Mouse (Mus musculus) embryonic facial prominence, embryonic 10.5 days (tissue): ENCODE results near the gene Sh3glb1. TPM values are rescaled to one million over a fixed set of nuclear protein-coding genes. Genes with fewer than 3 reads are reported as not detected.
"Not testable (repeated sequence)": the region's sequence is repeated elsewhere in the genome, so short reads cannot be mapped to it uniquely, and the experiment has no call there.

Experiments
- DNase-seq: peaks from one replicate; pipeline ENCODE4 v3.0.0-alpha.2; 2017; ENCODE audit warnings: low spot score
- H3K27ac ChIP-seq: fragments of 300-500 bp; sonication (generic); replicated peaks from 2 replicates; pipeline ENCODE4 v1.5.1; 2016; ENCODE audit warnings: mild to moderate bottlenecking
- H3K27me3 ChIP-seq: fragments of 300-500 bp; sonication (generic); replicated peaks from 2 replicates; pipeline ENCODE4 v1.6.1; 2016; ENCODE audit warnings: low read depth, mild to moderate bottlenecking; ENCODE audit not compliant: poor library complexity, severe bottlenecking
- H3K36me3 ChIP-seq: fragments of 300-500 bp; sonication (generic); replicated peaks from 2 replicates; pipeline ENCODE4 v1.6.1; 2016; ENCODE audit warnings: mild to moderate bottlenecking, moderate library complexity
- H3K4me1 ChIP-seq: fragments of 300-500 bp; sonication (generic); 2 replicates; pipeline ENCODE4 v1.6.1; 2016
- H3K4me3 ChIP-seq: fragments of 300-500 bp; sonication (generic); 2 replicates; pipeline ENCODE4 v1.5.1; 2016; ENCODE audit warnings: mild to moderate bottlenecking, moderate library complexity
- H3K9me3 ChIP-seq: fragments of 300-500 bp; sonication (generic); 2 replicates; pipeline ENCODE4 v1.6.1; 2016; ENCODE audit warnings: mild to moderate bottlenecking
- WGBS: fragments of 180-500 bp; shearing (Covaris S2); methylation state at CpG from one replicate; pipeline ENCODE4 v1.1.7; 2016; 5-methylcytosine and 5-hydroxymethylcytosine counted together
- polyA plus RNA-seq: library from polyadenylated mRNA; unstranded; fragments of >200 nt; fragmentation: Nextera tagmentation; extraction: Ambion mirVana; gene quantifications from 2 replicates; pipeline ENCODE4 v1.2.1, GENCODE M21; 2016

The Sh3glb1 gene
- polyA plus RNA-seq, 1 experiment from 2014 or later, result 65.7 TPM

- H3K27me3 ChIP-seq, DNase-seq, H3K4me3 ChIP-seq, H3K36me3 ChIP-seq, H3K27ac ChIP-seq, H3K9me3 ChIP-seq: not testable (repeated sequence)
- peaks cover 26% of the 10 kb centered on the region for H3K4me1 ChIP-seq
- WGBS, result 93% methylated on average over 3 of the region's 3 CpGs
Observed at GRCm38 (mm10) chr3:144722566-144722965, 2.4 kb upstream of the Sh3glb1 start.

GRCm38 (mm10) chr3:144721860-144722256 is 1.7 kb upstream of the Sh3glb1 start:
- WGBS, result 88% methylated on average over 9 of the region's 9 CpGs
- DNase-seq, result no peak
- H3K36me3 ChIP-seq, result no peaks in the 10 kb centered on the region

GRCm38 (mm10) chr3:144721077-144721859 is 1.1 kb upstream of the Sh3glb1 start:
- Histone ChIP-seq H3K4me1 (peaks cover 26% of the 10 kb centered on the region), H3K9me3 (no peaks in the 10 kb centered on the region), H3K27me3 (no peaks in the 10 kb centered on the region), H3K36me3 (no peaks in the 10 kb centered on the region), H3K27ac (no peak overlapping the region), H3K4me3 (no peak overlapping the region)
- WGBS, result 86% methylated on average over 10 of the region's 10 CpGs
- DNase-seq, result no peak

More at GRCm38 (mm10) chr3:144721860-144722256, 1.7 kb upstream of the Sh3glb1 start:
- Histone ChIP-seq H3K27me3 (no peaks in the 10 kb centered on the region), H3K4me1 (peaks cover 26% of the 10 kb centered on the region), H3K9me3 (no peaks in the 10 kb centered on the region), H3K4me3 (no peak overlapping the region), H3K27ac (no peak overlapping the region)

- peak overlapping the region; percentile 96 for H3K27ac ChIP-seq
- under 1% methylated on average over 54 of the region's 56 CpGs for whole genome bisulfite sequencing
- DNase-seq, result peak; percentile 74
Observed at GRCm38 (mm10) chr3:144719088-144719900, 841 bp downstream of the Sh3glb1 start.

GRCm38 (mm10) chr3:144718706-144719087 is 1.4 kb downstream of the Sh3glb1 start:
- no peaks in the 10 kb centered on the region for H3K27me3 ChIP-seq
- H3K36me3 ChIP-seq, result 0 out of 2 replicates have a peak, but pooled peaks cover 4% of the 10 kb centered on the region
- peak overlapping the region; percentile 78 for H3K4me3 ChIP-seq
- 0 out of 2 replicates have a peak overlapping the region, but pooled peaks have one; percentile 35 for H3K27ac ChIP-seq
- no peak for DNase-seq
- WGBS, result 21% methylated on average over 7 of the region's 7 CpGs
- H3K9me3 ChIP-seq, result no peaks in the 10 kb centered on the region
- H3K4me1 ChIP-seq, result peaks cover 32% of the 10 kb centered on the region

More at GRCm38 (mm10) chr3:144719088-144719900, 841 bp downstream of the Sh3glb1 start:
- H3K4me1 ChIP-seq, result peaks cover 30% of the 10 kb centered on the region
- H3K27me3 ChIP-seq, result no peaks in the 10 kb centered on the region
- H3K9me3 ChIP-seq, result no peaks in the 10 kb centered on the region
- peak overlapping the region; percentile 78 for H3K4me3 ChIP-seq
- H3K36me3 ChIP-seq, result 0 out of 2 replicates have a peak, but pooled peaks cover under 1% of the 10 kb centered on the region

- Histone ChIP-seq H3K27ac (no peak overlapping the region), H3K27me3 (no peaks in the 10 kb centered on the region), H3K36me3 (0 out of 2 replicates have a peak, but pooled peaks cover 8% of the 10 kb centered on the region), H3K4me1 (peaks cover 32% of the 10 kb centered on the region), H3K9me3 (no peaks in the 10 kb centered on the region), H3K4me3 (no peak overlapping the region)
- no peak for DNase-seq
- 93% methylated on average over 6 of the region's 6 CpGs for WGBS
Observed at GRCm38 (mm10) chr3:144717835-144718234, 2.3 kb downstream of the Sh3glb1 start.

GRCm38 (mm10) chr3:144717121-144717520 is 3.0 kb downstream of the Sh3glb1 start:
- Histone ChIP-seq H3K27ac (no peak overlapping the region), H3K4me1 (peaks cover 32% of the 10 kb centered on the region), H3K4me3 (no peak overlapping the region), H3K9me3 (no peaks in the 10 kb centered on the region), H3K27me3 (no peaks in the 10 kb centered on the region), H3K36me3 (peaks cover 12% of the 10 kb centered on the region)
- DNase-seq, result no peak
- 90% methylated on average over 3 of the region's 3 CpGs for WGBS

- no peak for DNase-seq
- no peak overlapping the region for H3K27ac ChIP-seq
- H3K4me3 ChIP-seq, result no peak overlapping the region
- H3K4me1 ChIP-seq, result peaks cover 30% of the 10 kb centered on the region
- peaks cover 25% of the 10 kb centered on the region for H3K36me3 ChIP-seq
- 76% methylated on average over 9 of the region's 9 CpGs for WGBS
- no peaks in the 10 kb centered on the region for H3K27me3 ChIP-seq
- no peaks in the 10 kb centered on the region for H3K9me3 ChIP-seq
Observed at GRCm38 (mm10) chr3:144715901-144716300, 4.2 kb downstream of the Sh3glb1 start.

- peaks cover 24% of the 10 kb centered on the region for H3K4me1 ChIP-seq
- no peak overlapping the region for H3K27ac ChIP-seq
- H3K4me3 ChIP-seq, result no peak overlapping the region
- WGBS, result 90% methylated on average over 7 of the region's 7 CpGs
- no peaks in the 10 kb centered on the region for H3K27me3 ChIP-seq
- no peak for DNase-seq
- no peaks in the 10 kb centered on the region for H3K9me3 ChIP-seq
- peaks cover 33% of the 10 kb centered on the region for H3K36me3 ChIP-seq
Observed at GRCm38 (mm10) chr3:144715033-144715432, 5.1 kb downstream of the Sh3glb1 start.

GRCm38 (mm10) chr3:144714606-144715005 is 5.5 kb downstream of the Sh3glb1 start:
- no peak overlapping the region for H3K4me3 ChIP-seq
- no peaks in the 10 kb centered on the region for H3K9me3 ChIP-seq
- H3K27me3 ChIP-seq, result no peaks in the 10 kb centered on the region
- H3K36me3 ChIP-seq, result peaks cover 36% of the 10 kb centered on the region
- H3K27ac ChIP-seq, result no peak overlapping the region
- DNase-seq, result no peak
- peaks cover 24% of the 10 kb centered on the region for H3K4me1 ChIP-seq
- 92% methylated on average over 8 of the region's 8 CpGs for WGBS

GRCm38 (mm10) chr3:144714126-144714525 is 6.0 kb downstream of the Sh3glb1 start:
- Histone ChIP-seq H3K27me3 (no peaks in the 10 kb centered on the region), H3K4me1 (peaks cover 22% of the 10 kb centered on the region), H3K36me3 (peaks cover 39% of the 10 kb centered on the region), H3K27ac (no peak overlapping the region), H3K4me3 (no peak overlapping the region), H3K9me3 (no peaks in the 10 kb centered on the region)
- WGBS, result 78% methylated on average over 7 of the region's 7 CpGs
- DNase-seq, result no peak

GRCm38 (mm10) chr3:144711607-144712206 is 8.4 kb downstream of the Sh3glb1 start:
- Histone ChIP-seq H3K4me3 (no peak overlapping the region), H3K36me3 (peaks cover 58% of the 10 kb centered on the region), H3K9me3 (no peaks in the 10 kb centered on the region), H3K4me1 (0 out of 2 replicates have a peak, but pooled peaks cover 6% of the 10 kb centered on the region), H3K27ac (no peak overlapping the region), H3K27me3 (no peaks in the 10 kb centered on the region)
- no peak for DNase-seq
- 82% methylated on average over 6 of the region's 6 CpGs for WGBS
